Mouse (Mus musculus): ENCODE data around the gene Slc6a19. TPM values are rescaled to one million over a fixed set of nuclear protein-coding genes. Genes with fewer than 3 reads are reported as not detected.

The Slc6a19 gene
- polyA plus RNA-seq, 1 experiment from 2014 or later = not detected

DNA sequence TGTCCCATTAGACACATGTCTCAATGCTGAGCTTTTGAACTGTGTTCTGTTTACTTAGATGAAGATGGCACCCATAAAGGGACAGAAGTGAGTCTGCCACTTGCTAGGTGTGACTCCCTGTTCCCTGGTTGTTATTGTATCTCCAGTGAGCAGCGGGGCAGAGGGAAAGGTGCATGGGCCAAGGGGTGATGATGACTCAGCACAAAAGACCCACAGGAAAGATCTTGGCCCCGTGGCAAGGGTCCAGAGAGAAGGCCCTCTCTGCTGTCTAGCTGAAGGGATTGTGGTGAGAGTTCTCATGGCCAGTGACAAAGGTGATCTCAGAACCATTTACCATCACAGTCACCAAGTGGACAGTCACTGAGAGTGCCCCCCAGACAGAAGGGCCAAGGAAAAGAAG is 31.3 kb upstream of the Slc6a19 start:
- Histone ChIP-seq H3K4me1 (ENCODE audit: control insufficient read depth, insufficient read depth, low read length) (peaks cover 6% of the 10 kb centered on the region; the same call in 1 of the 2 replicates), H3K9me3 (replicated peaks; ENCODE audit: control insufficient read depth, low read length) (no peaks in the 10 kb centered on the region), H3K27ac (ENCODE audit: low read depth, low read length) (no peak overlapping the region), H3K4me2 (no peak overlapping the region), H3K36me3 (ENCODE audit: control insufficient read depth, insufficient read depth, low read length) (no peaks in the 10 kb centered on the region), H3K9ac (ENCODE audit: low read depth, low read length) (no peak overlapping the region), H3K4me3 (ENCODE audit: low read depth, low read length) (no peak overlapping the region), H3K27me3 (ENCODE audit: control insufficient read depth, insufficient read depth, low read length) (peaks cover 11% of the 10 kb centered on the region)
- ATAC-seq (replicated peaks; ENCODE audit: insufficient number of reproducible peaks, low FRiP score, low TSS enrichment) = no peak
- WGBS (ENCODE audit: insufficient replicate concordance) = 64% methylated on average over 2 of the region's 2 CpGs

DNA sequence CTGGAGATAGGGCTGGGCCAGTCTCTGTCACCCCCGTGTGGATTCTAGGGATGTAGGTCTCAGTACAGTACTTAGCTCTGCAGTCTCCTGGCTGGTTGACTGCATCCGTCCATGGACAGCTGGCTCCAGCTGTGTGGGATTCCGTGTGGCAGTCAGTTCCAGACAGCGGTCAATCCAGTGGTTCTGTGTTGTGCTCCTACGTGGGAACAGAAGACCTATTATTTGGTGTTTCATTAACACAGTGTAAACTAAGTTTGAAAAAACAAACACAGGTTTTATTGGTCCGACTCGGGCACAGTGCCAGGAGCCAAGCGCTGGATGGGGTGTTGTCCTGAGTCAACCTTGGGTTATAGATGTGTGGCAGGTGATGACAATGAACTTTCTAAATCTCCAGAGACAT is 30.6 kb upstream of the Slc6a19 start:
- no peak for ATAC-seq (replicated peaks; ENCODE audit: insufficient number of reproducible peaks, low FRiP score, low TSS enrichment)
- 77% methylated on average over 8 of the region's 8 CpGs for WGBS (ENCODE audit: insufficient replicate concordance)
- Histone ChIP-seq H3K4me3 (ENCODE audit: low read depth, low read length) (no peak overlapping the region), H3K9ac (ENCODE audit: low read depth, low read length) (no peak overlapping the region), H3K36me3 (ENCODE audit: control insufficient read depth, insufficient read depth, low read length) (no peaks in the 10 kb centered on the region), H3K4me1 (ENCODE audit: control insufficient read depth, insufficient read depth, low read length) (peaks cover 6% of the 10 kb centered on the region; the same call in 1 of the 2 replicates), H3K4me2 (no peak overlapping the region), H3K27me3 (ENCODE audit: control insufficient read depth, insufficient read depth, low read length) (peaks cover 11% of the 10 kb centered on the region), H3K27ac (ENCODE audit: low read depth, low read length) (no peak overlapping the region), H3K9me3 (replicated peaks; ENCODE audit: control insufficient read depth, low read length) (no peaks in the 10 kb centered on the region)

GRCm38 (mm10) chr13:73734379-73734778 is 29.7 kb upstream of the Slc6a19 start:
- 81% methylated on average over 1 of the region's 1 CpGs for WGBS (ENCODE audit: insufficient replicate concordance)
- Histone ChIP-seq H3K36me3 (ENCODE audit: control insufficient read depth, insufficient read depth, low read length) (no peaks in the 10 kb centered on the region), H3K27me3 (ENCODE audit: control insufficient read depth, insufficient read depth, low read length) (peaks cover 11% of the 10 kb centered on the region), H3K4me1 (ENCODE audit: control insufficient read depth, insufficient read depth, low read length) (peaks cover 6% of the 10 kb centered on the region; the same call in 1 of the 2 replicates), H3K4me2 (no peak overlapping the region), H3K9ac (ENCODE audit: low read depth, low read length) (no peak overlapping the region), H3K27ac (ENCODE audit: low read depth, low read length) (no peak overlapping the region), H3K4me3 (ENCODE audit: low read depth, low read length) (no peak overlapping the region), H3K9me3 (replicated peaks; ENCODE audit: control insufficient read depth, low read length) (no peaks in the 10 kb centered on the region)
- no peak for ATAC-seq (replicated peaks; ENCODE audit: insufficient number of reproducible peaks, low FRiP score, low TSS enrichment)

DNA sequence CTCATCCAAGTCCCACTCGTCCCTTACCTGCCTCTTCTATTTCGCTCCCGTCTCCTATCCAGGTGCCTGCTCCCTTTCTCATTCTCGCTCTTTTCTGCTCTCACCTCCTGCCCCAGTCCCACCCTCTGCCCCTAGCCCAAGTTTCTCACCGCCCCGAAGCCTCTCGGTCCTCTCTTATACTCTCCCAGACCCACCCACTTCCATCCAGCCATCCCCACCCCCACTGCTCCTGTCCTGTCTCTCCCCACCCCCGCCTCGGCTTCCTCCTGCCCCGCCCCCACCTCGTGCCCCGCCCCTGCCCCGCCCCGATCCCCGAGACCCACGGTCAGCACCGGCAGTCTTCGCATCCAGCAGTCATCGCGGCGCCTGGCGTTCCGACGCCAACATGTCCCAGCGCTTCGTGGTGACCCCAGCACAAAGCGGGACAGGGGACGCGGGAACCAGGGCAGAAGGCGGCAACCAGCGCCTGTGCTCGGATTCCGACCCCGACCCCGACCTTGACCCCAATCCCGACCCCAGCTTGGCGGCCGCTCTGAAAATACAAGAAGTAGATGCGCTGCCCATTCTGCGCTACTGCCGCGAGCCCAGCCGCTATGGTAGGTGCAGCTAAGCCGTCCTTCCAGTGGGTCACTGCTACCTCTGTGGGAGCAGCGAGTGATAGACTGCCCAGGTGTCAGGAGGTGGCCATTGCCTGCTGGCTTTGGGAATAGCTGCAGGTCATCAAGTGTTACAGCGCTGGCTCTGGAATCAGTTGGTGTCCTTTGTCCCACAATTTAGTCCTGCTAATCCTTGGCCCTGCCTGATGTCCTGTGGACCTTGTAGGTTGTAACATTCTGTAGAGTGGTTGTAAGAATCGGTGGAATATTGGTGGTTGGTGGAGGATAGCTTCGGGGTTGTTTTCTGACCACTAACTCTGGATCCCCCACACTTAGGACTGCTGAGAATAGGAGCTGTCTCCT is 28.4 kb upstream of the Slc6a19 start, which contains the start of gene Slc12a7:
Gene Slc12a7 (plus strand): TSS at position 353 of the 959 bp plus-strand sequence.
- Histone ChIP-seq H3K9me3 (replicated peaks; ENCODE audit: control insufficient read depth, low read length) (no peaks in the 10 kb centered on the region), H3K36me3 (ENCODE audit: control insufficient read depth, insufficient read depth, low read length) (no peaks in the 10 kb centered on the region), H3K4me1 (ENCODE audit: control insufficient read depth, insufficient read depth, low read length) (peaks cover 9% of the 10 kb centered on the region; the same call in 1 of the 2 replicates), H3K27me3 (ENCODE audit: control insufficient read depth, insufficient read depth, low read length) (peaks cover 11% of the 10 kb centered on the region), H3K4me2 (peak within 1 kb of the TSS; percentile 80), H3K9ac (ENCODE audit: low read depth, low read length) (peak within 1 kb of the TSS; percentile 48; the same call in 1 of the 2 replicates), H3K4me3 (ENCODE audit: low read depth, low read length) (peak within 1 kb of the TSS; percentile 42), H3K27ac (ENCODE audit: low read depth, low read length) (no peak within 1 kb of the TSS)
- 4% methylated on average over 48 of the region's 48 CpGs for WGBS (ENCODE audit: insufficient replicate concordance)
- ATAC-seq (replicated peaks; ENCODE audit: insufficient number of reproducible peaks, low FRiP score, low TSS enrichment) = no peak

DNA sequence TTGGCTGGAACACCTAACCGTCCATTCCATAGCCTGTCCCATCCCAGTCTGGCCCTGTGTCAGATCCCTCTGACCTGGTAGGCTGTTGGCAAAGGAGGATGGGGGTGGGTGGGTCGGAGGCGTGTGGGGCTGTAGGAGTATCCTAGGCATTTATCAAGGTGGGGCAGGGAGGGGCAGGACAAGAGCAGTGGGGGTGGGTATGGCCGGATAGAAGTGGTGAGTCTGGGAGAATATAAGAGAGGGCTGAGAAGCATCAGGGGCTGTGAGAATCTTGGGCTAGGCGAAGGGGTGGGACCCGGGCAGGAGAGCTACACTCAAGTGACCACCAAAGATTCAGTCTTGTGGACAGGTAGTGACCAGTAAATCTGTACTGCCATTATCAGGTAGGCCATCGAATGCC is 27.6 kb upstream of the Slc6a19 start:
- 66% methylated on average over 5 of the region's 7 CpGs for WGBS (ENCODE audit: insufficient replicate concordance)
- Histone ChIP-seq H3K27me3 (ENCODE audit: control insufficient read depth, insufficient read depth, low read length) (peaks cover 13% of the 10 kb centered on the region), H3K4me1 (ENCODE audit: control insufficient read depth, insufficient read depth, low read length) (peaks cover 9% of the 10 kb centered on the region; the same call in 1 of the 2 replicates), H3K4me2 (peak overlapping the region; percentile 80), H3K9me3 (replicated peaks; ENCODE audit: control insufficient read depth, low read length) (no peaks in the 10 kb centered on the region), H3K36me3 (ENCODE audit: control insufficient read depth, insufficient read depth, low read length) (no peaks in the 10 kb centered on the region), H3K9ac (ENCODE audit: low read depth, low read length) (no peak overlapping the region; the same call in 1 of the 2 replicates), H3K4me3 (ENCODE audit: low read depth, low read length) (peak overlapping the region; percentile 42), H3K27ac (ENCODE audit: low read depth, low read length) (no peak overlapping the region)
- ATAC-seq (replicated peaks; ENCODE audit: insufficient number of reproducible peaks, low FRiP score, low TSS enrichment) = no peak

DNA sequence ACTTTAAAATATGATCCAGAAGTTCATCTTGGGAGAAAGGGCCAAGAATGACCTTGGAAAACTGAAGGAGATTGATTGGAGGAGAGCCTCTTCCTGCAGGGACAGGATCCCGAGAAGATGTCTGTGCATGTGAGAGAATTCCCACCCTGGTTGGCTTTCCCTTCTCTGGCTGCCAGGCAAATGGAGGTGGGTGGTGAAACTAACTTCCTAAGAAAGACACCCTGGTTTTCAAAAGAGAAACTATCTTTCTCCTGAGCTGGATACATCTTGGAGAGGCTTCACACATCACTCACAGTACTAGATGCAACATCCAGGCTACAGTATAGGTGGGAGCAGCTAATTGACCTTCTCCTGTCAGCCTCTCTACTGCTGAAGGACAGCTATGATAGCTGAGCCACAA is 26.2 kb upstream of the Slc6a19 start:
- H3K27ac ChIP-seq (ENCODE audit: low read depth, low read length) = no peak overlapping the region
- H3K4me3 ChIP-seq (ENCODE audit: low read depth, low read length) = no peak overlapping the region
- peaks cover 13% of the 10 kb centered on the region for H3K27me3 ChIP-seq (ENCODE audit: control insufficient read depth, insufficient read depth, low read length)
- H3K4me1 ChIP-seq (ENCODE audit: control insufficient read depth, insufficient read depth, low read length) = peaks cover 9% of the 10 kb centered on the region; the same call in 1 of the 2 replicates
- no peaks in the 10 kb centered on the region for H3K9me3 ChIP-seq (replicated peaks; ENCODE audit: control insufficient read depth, low read length)
- no peaks in the 10 kb centered on the region for H3K36me3 ChIP-seq (ENCODE audit: control insufficient read depth, insufficient read depth, low read length)
- 71% methylated on average over 1 of the region's 1 CpGs for WGBS (ENCODE audit: insufficient replicate concordance)
- H3K4me2 ChIP-seq = no peak overlapping the region
- ATAC-seq (replicated peaks; ENCODE audit: insufficient number of reproducible peaks, low FRiP score, low TSS enrichment) = no peak
- H3K9ac ChIP-seq (ENCODE audit: low read depth, low read length) = no peak overlapping the region

- ATAC-seq (replicated peaks; ENCODE audit: insufficient number of reproducible peaks, low FRiP score, low TSS enrichment) = no peak
- Histone ChIP-seq H3K4me3 (ENCODE audit: low read depth, low read length) (no peak overlapping the region), H3K27ac (ENCODE audit: low read depth, low read length) (no peak overlapping the region), H3K9me3 (replicated peaks; ENCODE audit: control insufficient read depth, low read length) (no peaks in the 10 kb centered on the region), H3K9ac (ENCODE audit: low read depth, low read length) (no peak overlapping the region), H3K4me2 (no peak overlapping the region), H3K36me3 (ENCODE audit: control insufficient read depth, insufficient read depth, low read length) (no peaks in the 10 kb centered on the region), H3K27me3 (ENCODE audit: control insufficient read depth, insufficient read depth, low read length) (peaks cover 10% of the 10 kb centered on the region), H3K4me1 (ENCODE audit: control insufficient read depth, insufficient read depth, low read length) (peaks cover 9% of the 10 kb centered on the region; the same call in 1 of the 2 replicates)
Measured at GRCm38 (mm10) chr13:73728633-73729032, 24.0 kb upstream of the Slc6a19 start.

- Histone ChIP-seq H3K4me2 (no peak overlapping the region), H3K27me3 (ENCODE audit: control insufficient read depth, insufficient read depth, low read length) (0 out of 2 replicates have a peak, but pooled peaks cover 4% of the 10 kb centered on the region), H3K9ac (ENCODE audit: low read depth, low read length) (no peak overlapping the region), H3K27ac (ENCODE audit: low read depth, low read length) (no peak overlapping the region), H3K36me3 (ENCODE audit: control insufficient read depth, insufficient read depth, low read length) (no peaks in the 10 kb centered on the region), H3K9me3 (replicated peaks; ENCODE audit: control insufficient read depth, low read length) (no peaks in the 10 kb centered on the region), H3K4me3 (ENCODE audit: low read depth, low read length) (no peak overlapping the region), H3K4me1 (ENCODE audit: control insufficient read depth, insufficient read depth, low read length) (peaks cover 5% of the 10 kb centered on the region; the same call in 1 of the 2 replicates)
- no peak for ATAC-seq (replicated peaks; ENCODE audit: insufficient number of reproducible peaks, low FRiP score, low TSS enrichment)
- 28% methylated on average over 2 of the region's 2 CpGs for WGBS (ENCODE audit: insufficient replicate concordance)
Measured at GRCm38 (mm10) chr13:73727621-73728025, 23.0 kb upstream of the Slc6a19 start.
